Mouse (Mus musculus): ENCODE results near the gene Igfbp1.

Igfbp1 gene

GRCm38 (mm10) chr11:7231958-7232357 is 34.4 kb downstream of the Igfbp1 start:
- no peak for ATAC-seq (ENCODE audit: low TSS enrichment)

GRCm38 (mm10) chr11:7233333-7233732 is 35.8 kb downstream of the Igfbp1 start:
- ATAC-seq (ENCODE audit: low TSS enrichment): no peak

GRCm38 (mm10) chr11:7234436-7234835 is 36.9 kb downstream of the Igfbp1 start:
- ATAC-seq (ENCODE audit: low TSS enrichment): no peak

GRCm38 (mm10) chr11:7234981-7235609 is 37.5 kb downstream of the Igfbp1 start:
- ATAC-seq (ENCODE audit: low TSS enrichment): no peak; the same call in 1 of the 2 replicates

GRCm38 (mm10) chr11:7236751-7237150 is 39.2 kb downstream of the Igfbp1 start:
- no peak for ATAC-seq (ENCODE audit: low TSS enrichment)

GRCm38 (mm10) chr11:7237712-7238111 is 40.1 kb downstream of the Igfbp1 start:
- no peak for ATAC-seq (ENCODE audit: low TSS enrichment)

- no peak for ATAC-seq (ENCODE audit: low TSS enrichment)
Observed at GRCm38 (mm10) chr11:7238546-7238945, 41.0 kb downstream of the Igfbp1 start.

GRCm38 (mm10) chr11:7239041-7239740 is 41.6 kb downstream of the Igfbp1 start:
- no peak for ATAC-seq (ENCODE audit: low TSS enrichment)

- no peak for ATAC-seq (ENCODE audit: low TSS enrichment)
Observed at GRCm38 (mm10) chr11:7244782-7245181, 47.2 kb downstream of the Igfbp1 start.

- no peak for ATAC-seq (ENCODE audit: low TSS enrichment)
Observed at GRCm38 (mm10) chr11:7250415-7250814, 52.8 kb downstream of the Igfbp1 start.

GRCm38 (mm10) chr11:7250870-7251269 is 53.3 kb downstream of the Igfbp1 start:
- no peak for ATAC-seq (ENCODE audit: low TSS enrichment)
